Mouse (Mus musculus) mouse embryonic stem cell (cell line): ENCODE data around the gene Dab2ip.

Experiments used
- in situ Hi-C, 2 experiments: fragments of 300-500 bp; cut with MboI; formaldehyde crosslinking; loops; 1 replicate in 1 of 2; 3 replicates in 1 of 2; pipeline ENCODE4 v1.14.3; 2019 to 2020; ENCODE audit warnings: low sequenced_read_pairs in 2 of 2, low pct_unique_long_range_greater_than_20kb in 1 of 2, mixed read lengths in 1 of 2; ENCODE audit not compliant: unreplicated experiment in 1 of 2

The Dab2ip gene

DNA sequence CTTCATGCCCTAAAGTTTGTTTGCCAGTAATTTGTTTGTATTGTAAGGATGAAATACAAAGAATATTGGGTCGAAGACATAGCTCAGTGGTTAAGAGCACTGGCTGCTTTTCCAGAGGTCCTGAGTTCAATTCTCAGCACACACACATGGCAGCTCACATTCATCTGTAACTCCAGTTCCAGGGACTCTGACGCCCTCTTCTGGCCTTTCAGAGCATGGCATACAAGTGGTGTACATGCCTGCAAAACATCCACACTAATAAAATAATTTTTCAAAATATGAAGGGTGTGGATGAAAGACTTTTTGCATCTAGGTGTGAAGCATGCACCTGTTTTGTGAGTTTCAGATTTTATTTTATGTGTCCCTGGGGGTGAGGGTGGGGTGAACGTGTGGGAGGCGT is 75.3 kb downstream of the Dab2ip start:
- in situ Hi-C loops = loop anchor here in 1 of 2 experiments (10.0 kb wide), 1 partner anchor 89 kb away; no protein-coding TSS in a partner anchor

DNA sequence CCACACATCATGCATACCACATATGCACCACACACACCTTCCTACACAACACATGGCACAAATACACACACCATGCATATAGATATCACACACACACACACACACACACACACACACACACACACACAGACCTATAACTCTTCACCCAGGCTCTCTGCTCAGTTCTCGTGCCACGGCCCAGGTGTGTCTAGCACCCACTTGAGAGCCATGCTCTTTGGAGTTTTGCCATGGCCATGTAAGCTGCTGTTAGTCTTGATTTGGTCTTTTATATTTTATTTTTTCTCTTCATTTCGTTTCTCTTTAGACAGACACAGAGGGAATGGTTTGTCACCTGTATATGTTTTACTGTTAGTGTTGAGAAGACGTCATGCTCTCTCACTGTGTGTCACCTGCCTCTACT is 76.9 kb downstream of the Dab2ip start:
- in situ Hi-C loops = loop anchor here (5.0 to 10.0 kb wide), 2 partner anchors 88 to 90 kb away; no protein-coding TSS in a partner anchor

DNA sequence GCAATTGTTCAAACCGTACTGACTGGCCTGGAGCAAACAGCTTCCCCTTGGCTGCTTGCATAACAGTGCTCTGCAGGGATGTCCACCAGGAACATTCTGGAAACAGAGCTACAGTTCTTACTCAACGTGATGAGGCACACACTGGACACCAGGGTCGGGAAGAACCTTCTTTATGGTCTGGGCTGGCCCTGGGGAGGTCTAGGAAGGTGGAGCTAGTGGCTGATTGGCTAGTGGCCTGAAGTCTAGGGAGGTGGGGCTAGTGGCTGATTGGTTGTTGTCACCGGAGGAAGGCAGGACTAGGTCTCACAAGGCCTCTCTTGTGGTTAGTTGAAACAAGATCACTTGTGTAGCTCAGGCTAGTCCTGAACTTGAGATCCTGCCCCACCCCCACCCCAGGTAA is 77.5 kb downstream of the Dab2ip start:
- in situ Hi-C loops = loop anchor here (5.0 to 10.0 kb wide), 2 partner anchors 88 to 91 kb away; no protein-coding TSS in a partner anchor

DNA sequence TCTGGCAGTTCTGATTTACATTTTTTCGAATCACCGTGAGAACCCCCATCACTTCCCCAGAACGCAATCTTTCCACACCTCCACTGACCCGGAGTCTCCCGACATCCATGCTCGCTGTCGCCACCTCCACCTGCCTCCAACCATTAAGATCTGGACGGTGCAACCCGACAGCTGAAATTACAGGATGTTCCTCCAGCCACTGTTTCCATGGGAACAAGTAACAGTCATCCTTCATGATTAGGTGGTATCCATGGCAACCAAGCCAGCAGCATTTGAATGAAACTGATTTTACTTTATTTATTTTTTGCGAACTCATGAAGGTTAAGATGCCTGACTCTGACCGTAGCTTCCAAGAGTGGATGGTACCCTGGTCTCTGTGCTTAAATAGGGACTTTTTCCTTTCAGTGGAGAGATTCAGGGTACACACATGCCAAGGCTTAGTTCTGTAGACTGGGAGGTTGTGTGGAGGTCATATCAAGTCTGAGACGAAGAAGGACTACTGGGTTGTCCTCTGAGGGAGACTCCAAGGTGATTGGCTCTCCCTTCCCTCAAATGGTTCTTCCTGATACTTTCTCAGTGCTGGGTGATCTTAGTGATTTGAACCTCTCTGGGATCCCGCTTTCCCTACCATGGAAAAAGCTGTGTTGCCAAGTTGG is 79.9 kb downstream of the Dab2ip start:
- in situ Hi-C loops = loop anchor here (5.0 to 10.0 kb wide), 2 partner anchors 91 to 93 kb away; no protein-coding TSS in a partner anchor

DNA sequence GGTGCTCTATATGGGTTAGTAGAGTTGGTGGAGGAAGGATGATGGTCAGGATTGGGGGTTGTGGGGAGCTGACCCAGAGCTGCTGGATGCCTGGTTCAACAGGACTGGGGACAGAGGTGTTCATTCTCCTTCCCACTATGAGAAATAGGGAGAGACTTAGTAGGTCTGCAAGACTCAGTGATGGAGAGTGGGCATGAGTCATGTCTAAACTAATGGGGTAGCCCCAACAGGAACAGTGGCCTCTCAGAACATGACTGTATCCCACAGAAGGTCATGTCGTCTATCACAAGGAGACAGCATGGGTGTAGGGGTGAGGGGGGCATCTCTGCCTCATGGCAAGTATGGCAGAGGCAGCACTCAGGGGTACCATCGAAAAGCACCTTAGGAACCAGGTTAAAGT is 81.7 kb downstream of the Dab2ip start:
- in situ Hi-C loops = loop anchor here (5.0 to 10.0 kb wide), 4 partner anchors 92 to 265 kb away; no protein-coding TSS in a partner anchor

DNA sequence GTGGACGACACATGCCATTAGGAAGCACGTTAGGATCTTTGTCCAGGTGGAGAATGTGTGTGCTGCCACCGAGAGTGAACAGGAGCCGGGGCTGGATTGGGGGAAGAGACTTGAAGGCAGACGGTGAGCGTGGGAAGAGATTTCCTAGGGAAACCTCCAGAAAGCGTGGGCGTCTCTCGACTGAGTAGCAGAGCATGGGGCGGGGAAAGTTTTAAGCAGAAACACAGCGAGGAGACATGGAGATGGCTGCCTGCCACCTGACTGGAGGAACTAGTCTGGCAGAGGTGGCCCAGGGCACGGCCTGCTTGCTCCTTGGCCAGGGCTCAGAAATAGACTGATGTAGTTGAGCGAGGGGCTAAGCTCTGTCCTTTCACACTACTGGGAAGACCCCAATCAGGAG is 82.5 kb downstream of the Dab2ip start:
- in situ Hi-C loops = loop anchor here in 1 of 2 experiments (10.0 kb wide), 2 partner anchors 94 to 264 kb away; no protein-coding TSS in a partner anchor

DNA sequence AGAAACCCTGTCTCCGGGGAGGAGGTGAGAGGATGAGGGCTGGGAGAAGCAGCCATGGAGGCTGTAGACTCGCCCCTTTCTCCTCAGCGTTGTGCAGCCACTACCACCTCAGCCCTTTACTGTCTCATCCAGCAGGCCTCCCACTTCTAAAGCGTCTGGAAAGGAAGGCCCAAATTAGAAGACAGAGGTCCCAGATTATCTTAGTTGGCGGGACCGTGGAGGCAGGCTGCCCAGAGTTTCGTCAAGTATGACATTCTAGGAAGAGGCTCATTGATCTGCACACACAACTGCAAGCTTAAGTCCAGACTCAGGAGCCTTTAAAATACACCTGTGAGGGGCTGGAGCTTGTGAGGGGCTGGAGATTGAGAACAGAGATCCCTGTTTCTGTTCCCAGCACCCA is 84.2 kb downstream of the Dab2ip start:
- in situ Hi-C loops = loop anchor here in 1 of 2 experiments (10.0 kb wide), 2 partner anchors 93 to 263 kb away; no protein-coding TSS in a partner anchor

DNA sequence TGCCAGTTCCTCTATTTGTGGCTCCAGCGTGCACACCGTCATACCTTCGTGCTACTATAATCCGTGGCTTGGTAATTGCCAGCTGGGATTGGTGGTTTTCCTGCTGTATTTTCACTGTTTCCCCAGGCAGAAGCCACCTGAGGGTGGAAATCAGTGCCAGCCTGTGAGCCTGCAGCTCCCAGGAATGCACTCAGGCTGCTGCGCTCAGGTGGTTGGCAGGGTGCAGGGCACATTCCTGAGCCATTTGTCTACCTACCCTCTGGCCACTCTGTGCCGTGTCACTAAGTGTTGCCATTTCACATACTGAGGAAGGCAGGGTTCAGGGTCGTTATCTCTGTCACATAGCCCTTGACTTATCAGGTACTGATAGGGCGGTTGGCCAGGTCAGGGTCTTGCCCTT is 88.5 kb downstream of the Dab2ip start:
- in situ Hi-C loops = loop anchor here in 1 of 2 experiments (10.0 kb wide), 2 partner anchors 88 to 258 kb away; no protein-coding TSS in a partner anchor

DNA sequence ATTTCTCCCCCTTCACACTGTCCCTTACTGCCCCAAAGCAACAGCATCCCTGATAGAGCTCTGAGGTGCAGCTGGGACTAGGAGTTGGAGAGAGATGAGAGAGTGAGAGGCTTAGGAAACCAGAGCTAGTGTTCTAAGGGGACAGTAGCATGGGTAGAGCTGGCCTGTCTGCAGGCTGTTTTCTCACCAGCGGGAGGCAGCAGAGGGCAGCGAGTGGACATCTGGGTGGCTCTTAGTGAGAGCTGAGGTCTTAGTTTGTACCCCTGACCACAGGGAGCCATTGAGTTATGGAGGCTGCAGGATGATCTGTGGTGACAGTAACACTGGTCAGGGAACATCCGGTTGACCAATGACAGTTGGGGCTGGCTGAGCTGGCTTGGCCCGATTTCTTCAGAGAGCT is 91.6 kb downstream of the Dab2ip start:
- in situ Hi-C loops = loop anchor here (5.0 to 10.0 kb wide), 4 partner anchors 65 to 255 kb away; no protein-coding TSS in a partner anchor

DNA sequence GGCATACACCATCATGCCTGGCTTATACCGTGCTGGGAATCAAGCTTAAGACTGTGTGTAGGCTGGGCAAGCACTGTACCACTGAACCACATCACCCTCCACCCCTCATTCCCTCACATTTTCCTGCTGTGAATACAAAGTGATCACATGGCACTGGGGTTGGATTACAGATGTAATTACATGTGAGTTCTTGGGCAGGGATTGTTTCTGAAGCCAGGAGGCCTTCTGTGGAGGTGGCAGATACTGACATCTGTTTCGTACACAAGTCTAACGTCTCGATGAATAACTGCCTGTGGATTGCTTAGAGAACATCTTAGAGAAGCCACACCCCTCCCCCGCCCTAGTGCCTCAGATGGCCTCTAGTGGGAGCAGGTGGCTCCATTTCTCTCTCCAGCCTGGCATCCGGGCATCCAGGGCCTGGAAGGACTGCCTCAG is 93.2 kb downstream of the Dab2ip start:
- in situ Hi-C loops = loop anchor here (5.0 to 10.0 kb wide), 3 partner anchors 63 to 253 kb away; no protein-coding TSS in a partner anchor

DNA sequence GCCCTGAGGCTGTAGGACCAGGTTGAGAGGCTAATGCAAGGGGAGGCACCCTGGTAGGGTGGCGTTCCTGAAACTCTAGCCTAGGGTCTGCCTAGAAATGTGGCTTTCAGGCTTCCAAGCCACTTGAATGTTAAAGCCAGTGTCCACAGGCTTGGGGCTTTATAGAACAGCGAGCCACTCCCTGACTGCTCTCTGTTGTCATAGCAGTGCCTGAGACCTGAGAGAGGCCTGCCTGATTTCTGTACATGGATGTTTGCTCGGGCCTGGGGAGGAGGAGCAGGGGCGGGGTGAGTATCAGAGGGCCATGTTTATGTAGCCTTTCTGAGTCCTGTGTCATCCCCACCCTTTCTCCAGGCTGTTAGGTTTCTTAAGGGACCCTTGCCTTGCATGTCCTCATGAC is 94.9 kb downstream of the Dab2ip start:
- in situ Hi-C loops = loop anchor here (5.0 to 10.0 kb wide), 3 partner anchors 62 to 252 kb away; no protein-coding TSS in a partner anchor

DNA sequence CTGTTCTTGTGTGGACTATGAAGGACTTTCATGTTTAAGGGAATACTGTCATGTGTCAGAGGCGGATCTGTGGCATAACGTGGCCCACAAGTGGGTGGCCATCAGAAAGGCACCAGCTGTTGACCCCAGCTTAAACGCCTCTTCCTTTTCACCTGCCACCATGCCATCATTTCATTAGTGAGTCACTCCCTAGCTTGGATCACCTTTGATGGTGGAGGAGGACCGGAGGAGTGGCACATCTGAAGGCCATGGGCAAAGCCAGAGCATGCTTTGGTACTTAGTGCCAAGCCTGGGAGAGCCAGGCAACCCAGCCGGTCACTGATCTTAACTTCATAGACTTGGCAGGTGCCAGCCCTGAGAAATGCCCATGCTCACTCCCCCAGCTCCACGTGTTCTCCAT is 96.7 kb downstream of the Dab2ip start:
- in situ Hi-C loops = loop anchor here (5.0 to 10.0 kb wide), 3 partner anchors 60 to 250 kb away; no protein-coding TSS in a partner anchor

DNA sequence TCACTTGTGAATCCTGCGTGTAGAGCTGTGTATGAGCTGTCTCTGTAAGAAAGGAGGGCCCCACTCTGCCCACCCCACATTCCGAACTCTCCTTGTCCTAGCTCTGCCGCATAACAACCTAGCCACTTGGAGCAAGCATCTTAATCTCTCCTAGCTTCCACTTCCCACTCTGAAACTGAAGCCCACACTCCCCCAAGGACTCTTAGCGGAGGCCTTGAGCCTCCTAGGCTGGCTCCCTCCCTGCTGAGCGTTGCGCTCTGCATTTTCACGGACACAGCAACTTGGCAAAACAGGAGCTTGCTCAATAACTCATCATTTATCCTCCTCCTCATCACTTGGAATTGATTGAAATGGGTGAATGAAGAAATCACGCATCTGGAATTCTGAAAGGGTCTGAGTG is 97.9 kb downstream of the Dab2ip start:
- in situ Hi-C loops = loop anchor here (10.0 kb wide), 2 partner anchors 59 to 249 kb away; no protein-coding TSS in a partner anchor

DNA sequence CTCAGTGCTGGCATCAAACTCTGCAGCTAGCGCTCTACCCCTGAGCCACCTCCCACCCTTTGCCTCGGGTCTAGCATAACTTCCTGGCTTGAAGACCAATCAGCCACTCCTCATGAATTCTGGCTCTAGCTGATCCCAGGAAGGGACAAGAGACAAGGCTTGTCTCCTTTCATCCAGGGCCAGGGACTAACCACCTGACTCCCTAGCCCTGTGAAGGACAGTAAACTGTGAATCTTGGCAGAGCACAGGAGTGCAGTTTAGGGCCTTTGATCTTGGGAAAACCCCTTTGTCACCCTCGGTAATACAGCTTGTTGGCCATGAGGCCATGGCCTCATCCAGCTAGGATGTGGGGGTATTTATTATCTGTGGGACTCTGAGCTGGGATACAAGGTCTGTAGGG is 100.2 kb downstream of the Dab2ip start:
- in situ Hi-C loops = loop anchor here (10.0 kb wide), 2 partner anchors 56 to 246 kb away; no protein-coding TSS in a partner anchor

DNA sequence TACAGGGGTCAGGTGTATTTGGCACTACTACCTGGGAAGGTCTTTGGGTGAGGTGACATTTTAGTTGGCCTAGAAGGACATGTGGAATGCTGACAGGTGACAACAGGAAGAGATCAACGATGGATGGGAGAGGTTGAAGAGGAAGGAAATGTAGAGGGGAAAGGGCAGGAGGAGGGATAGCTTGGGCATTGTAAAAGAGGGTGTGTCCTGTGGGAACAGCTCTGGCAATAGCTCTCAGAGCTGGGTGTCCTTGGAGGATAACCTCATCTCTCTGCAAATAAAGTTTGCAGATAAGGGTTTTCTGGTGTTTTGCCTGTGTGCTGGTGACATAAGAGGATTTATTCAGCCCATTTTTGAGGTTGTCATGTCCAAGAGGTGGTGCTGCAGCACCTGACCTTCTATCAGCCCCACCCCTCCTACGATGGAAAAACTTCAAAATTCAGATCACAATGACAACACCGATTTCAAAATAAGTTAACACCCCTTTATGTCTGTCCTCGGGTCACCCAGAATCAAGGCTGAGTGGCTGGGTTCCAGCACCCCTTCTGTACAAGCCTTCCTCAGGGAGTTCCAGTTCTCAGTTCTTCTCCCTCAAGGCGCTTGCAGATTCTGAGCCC is 101.6 kb downstream of the Dab2ip start:
- in situ Hi-C loops = loop anchor here (10.0 kb wide), 2 partner anchors 55 to 245 kb away; no protein-coding TSS in a partner anchor

DNA sequence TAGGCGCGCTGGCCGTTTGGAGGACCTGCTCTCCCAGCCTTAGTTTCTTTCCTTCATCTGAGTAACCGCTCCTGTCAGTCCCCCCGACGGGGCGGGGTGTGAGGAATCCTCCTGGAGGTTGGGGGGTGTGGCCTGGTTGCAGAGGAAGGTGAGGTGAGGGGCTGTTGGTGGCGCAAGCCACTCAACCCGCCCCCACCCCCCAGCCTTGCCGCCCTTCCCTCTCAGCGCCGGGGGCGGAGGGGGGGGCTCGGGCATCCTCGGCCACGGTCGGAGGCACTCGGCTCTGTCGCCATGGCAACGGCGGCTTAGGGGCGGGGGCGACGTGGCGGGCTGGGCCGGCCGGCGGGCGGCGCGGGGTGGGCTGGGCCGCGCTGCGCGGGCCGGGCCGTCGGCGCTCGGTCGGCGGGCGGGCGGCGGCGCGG is 102.9 kb downstream of the Dab2ip start:
- in situ Hi-C loops = no loop called here

DNA sequence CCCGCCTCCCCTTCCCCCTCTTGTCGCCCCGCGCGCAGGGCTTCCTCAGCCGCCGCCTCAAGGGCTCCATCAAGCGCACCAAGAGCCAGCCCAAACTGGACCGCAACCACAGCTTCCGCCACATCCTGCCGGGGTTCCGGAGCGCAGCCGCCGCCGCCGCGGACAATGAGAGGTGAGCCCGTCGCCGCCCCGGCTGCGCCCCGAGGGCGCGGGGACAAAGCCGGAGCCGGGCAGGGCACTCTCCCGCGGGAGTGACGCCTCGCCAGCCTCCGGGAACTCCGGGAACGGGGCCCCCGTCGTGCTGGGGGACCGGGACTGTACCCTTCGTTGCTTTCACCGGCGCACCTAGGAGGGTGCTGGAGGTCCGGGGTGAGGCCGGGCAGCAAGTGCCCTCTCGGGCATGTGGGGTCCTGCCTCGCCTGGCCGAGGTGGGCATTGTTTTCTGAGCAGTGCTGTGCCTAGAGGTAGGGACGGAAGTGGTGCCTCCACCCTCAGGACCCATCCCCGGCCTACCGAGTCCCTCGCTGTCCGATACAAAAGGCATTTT is 103.5 kb downstream of the Dab2ip start:
- in situ Hi-C loops = no loop called here

DNA sequence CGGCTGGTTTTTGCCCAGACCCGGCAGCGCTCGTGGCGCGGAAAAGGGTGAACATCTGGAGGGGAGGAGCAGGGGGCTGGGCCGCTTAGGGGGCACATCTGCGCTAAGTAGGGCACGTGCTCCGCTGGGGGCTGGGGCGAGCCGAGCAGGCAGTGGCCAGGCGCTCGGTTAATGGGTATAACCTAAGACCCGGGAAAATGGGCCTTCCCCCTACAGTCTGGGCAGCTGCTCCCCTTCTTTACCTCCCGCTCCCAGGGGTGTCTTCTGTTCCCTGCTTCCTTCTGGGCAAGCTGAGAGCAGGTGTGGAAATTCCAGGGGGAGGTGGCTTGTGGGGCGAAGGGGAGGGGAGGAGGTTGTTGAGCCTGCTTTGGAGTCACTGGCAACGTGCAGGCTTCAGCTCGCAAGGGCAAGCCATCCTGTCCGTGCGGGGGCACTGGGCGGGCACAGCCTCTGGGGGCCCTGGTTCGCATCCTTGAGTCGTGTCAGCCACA is 104.0 kb downstream of the Dab2ip start:
- in situ Hi-C loops = no loop called here
